Mouse (Mus musculus): ENCODE results near the gene Dbx1. TPM values are rescaled to one million over a fixed set of nuclear protein-coding genes. Genes with fewer than 3 reads are reported as not detected.

The Dbx1 gene
- total RNA-seq (2017) = not detected in 2 replicates

DNA sequence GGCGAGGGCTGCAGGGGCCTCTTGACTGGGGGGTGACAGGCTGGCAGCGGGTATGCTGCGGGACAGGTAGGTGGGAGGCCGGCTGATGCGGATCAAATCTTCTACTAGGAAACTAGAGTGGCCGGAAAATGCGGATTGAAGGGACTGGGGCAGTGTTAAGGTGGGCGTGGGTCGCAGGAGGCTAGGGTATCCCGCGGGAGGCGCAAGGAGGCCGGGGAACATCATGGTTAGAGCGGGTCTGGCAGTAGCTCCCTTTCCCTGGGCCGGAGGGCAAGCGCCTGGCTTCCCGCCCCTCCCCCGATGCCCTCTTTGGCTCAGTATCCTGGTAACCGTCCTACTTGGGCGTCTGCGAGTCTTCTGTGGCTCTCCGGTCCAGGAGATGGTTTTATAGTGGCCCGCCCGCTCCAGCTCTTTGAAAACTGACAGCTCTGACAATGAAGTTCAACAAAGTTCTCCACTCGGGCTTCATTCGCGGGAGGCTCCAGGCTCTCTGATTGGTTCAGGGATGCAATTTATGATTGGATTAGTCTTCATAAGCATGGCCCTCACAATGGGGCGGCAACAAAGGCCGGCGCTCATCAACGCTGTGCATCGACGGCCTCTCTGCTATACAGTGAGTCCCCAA lies at the start of gene Dbx1:
Gene Dbx1 (minus strand): TSS at position 359 of the 625 bp plus-strand sequence.
- no peak for ATAC-seq (ENCODE audit: extremely low read depth, insufficient number of reproducible peaks, low FRiP score, poor library complexity, severe bottlenecking)

DNA sequence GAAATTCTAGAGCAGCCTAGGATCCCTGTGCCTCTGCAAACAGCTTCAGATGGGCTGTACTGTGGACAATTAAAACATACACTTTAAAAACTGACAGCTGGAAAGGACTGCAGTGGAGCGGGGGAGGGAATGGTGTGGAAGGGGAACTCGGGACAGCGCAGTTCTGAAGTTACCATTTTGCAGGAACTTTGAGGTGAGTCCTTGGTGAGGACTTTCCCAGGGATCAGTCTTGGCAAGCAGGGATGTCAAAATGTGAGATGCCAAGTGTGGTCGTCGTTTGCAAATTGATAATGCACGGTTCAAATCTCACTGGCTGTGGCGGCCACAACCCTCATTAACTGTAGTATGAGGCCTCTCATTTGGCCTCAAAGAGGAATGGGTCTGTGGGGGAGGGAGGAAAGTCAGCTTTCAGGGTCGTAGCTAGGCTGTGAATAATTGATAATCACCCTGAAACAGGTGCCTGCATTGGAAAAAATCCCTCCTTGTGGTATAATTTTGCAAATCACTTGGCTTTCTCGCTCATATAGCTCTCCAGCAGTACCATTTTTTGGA lies 42.3 kb upstream of the Dbx1 start:
- no peak for ATAC-seq (ENCODE audit: extremely low read depth, insufficient number of reproducible peaks, low FRiP score, poor library complexity, severe bottlenecking)

DNA sequence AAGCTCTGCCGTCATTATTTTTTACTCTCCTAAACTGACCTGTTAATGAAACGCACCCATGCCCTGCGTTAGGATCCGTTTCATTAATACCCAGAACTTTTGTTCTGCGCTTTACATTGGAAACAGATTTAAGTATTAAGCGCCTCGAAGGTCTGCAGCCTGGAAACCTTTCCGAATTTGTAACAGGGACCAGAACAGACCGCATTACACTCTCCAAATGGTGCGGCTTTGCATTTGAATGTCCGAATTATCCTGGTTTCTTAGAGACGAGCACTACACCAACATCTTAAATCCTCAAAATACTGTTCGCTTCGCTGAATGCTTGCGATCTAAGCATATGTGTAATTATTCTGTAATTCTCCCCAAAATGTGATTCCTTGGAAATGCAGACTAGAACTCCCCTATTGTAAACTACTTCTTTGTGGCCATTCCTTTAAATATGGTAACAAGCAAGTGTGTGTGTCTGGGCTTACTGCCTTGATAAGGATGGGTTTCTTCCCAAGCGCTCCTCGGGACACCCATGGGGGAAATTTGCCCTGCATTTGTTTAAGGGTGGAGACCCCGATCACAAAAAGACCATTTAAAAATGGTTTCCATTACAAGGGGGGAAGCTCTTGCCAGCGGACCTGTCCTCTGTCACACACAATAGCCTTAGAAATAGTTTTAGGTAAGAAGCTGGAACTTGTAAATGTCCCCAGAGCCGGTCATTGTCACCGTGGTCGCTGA lies 41.6 kb upstream of the Dbx1 start:
- no peak for ATAC-seq (ENCODE audit: extremely low read depth, insufficient number of reproducible peaks, low FRiP score, poor library complexity, severe bottlenecking)

DNA sequence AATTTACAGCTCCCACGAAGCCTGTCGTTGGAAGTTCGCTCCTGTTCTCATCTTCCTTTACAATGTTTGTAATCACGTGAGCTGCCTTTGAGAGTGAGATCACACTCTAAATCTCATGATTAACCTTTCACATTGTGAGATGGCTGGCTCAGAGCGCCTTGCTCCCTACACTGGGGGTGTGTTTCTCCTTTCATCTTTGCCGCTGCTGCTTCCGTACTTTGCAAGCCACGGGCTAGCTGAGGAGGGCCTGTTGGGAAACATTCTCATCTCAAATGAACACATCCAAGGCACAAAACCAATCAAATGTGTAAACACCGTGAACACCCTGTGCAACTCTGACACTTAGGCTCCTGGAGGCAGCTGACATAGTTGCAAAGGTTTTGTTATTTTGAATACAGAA lies 40.5 kb upstream of the Dbx1 start:
- no peak for ATAC-seq (ENCODE audit: extremely low read depth, insufficient number of reproducible peaks, low FRiP score, poor library complexity, severe bottlenecking)

DNA sequence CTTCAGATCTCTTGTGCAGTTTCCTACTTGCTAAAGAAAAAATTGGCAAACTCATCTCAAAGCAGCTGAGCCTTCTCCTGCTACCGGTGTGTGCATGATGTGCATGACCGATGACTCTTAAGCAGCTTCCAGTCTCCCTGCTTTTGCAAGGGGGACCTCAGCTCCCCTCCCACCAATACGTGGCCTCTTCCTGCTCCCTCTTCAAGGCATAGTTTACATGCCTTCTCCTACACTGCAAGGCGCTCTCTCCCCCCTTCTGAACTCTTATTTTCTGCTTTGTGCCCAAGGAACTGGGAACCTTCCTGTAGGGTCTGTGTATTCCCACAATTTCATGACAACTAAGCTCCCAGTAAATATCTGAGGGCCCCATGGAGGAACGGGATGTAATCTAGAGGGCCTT lies 40.0 kb upstream of the Dbx1 start:
- ATAC-seq (ENCODE audit: extremely low read depth, insufficient number of reproducible peaks, low FRiP score, poor library complexity, severe bottlenecking) = no peak

DNA sequence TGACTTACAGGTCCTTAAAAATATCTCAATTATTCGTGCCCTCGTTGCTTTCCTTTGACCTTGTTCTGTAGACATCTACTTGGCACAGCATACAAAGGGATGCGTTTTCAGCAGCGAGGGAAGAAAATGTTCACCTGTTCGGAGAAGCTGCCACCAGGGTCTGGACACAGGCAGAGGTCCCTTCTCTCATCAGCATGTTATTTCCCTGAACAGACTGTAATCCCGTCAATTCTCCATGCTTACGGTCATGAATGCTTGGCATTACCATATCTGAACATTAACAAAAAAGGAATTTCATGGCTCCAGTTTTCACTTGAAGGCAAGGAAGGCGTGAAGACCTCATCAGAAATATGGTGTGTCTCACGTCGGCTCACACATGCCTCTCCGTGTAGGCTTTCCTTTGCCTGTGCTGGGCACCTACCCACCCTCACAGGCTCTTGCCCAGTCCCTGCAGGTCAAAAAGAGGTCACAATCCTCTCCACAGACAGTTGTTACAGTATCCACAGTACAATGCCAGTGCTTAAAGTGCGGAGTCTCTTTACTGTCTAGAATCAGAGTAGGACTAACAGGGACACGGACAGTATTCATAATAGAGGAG lies 31.7 kb upstream of the Dbx1 start:
- no peak for ATAC-seq (ENCODE audit: extremely low read depth, insufficient number of reproducible peaks, low FRiP score, poor library complexity, severe bottlenecking)

DNA sequence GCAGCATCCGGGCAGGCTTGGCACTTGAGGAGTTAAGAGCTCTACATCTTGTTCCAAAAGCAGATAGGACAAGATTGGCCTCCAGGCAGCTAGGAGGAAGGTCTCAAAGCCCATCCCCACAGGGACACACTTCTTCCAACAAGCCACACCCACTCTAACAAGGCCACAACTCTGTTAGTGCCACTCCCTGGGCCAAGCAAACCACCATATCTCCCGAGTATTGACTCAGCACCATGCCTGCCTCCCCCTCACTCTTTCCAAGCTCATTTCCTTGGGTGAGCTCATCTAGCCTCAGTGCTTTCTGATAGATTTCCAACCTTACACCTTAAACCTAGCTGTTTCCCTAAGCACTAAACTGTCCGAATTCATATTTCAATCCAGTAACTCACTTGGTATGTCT lies 26.9 kb upstream of the Dbx1 start:
- no peak for ATAC-seq (ENCODE audit: extremely low read depth, insufficient number of reproducible peaks, low FRiP score, poor library complexity, severe bottlenecking)

DNA sequence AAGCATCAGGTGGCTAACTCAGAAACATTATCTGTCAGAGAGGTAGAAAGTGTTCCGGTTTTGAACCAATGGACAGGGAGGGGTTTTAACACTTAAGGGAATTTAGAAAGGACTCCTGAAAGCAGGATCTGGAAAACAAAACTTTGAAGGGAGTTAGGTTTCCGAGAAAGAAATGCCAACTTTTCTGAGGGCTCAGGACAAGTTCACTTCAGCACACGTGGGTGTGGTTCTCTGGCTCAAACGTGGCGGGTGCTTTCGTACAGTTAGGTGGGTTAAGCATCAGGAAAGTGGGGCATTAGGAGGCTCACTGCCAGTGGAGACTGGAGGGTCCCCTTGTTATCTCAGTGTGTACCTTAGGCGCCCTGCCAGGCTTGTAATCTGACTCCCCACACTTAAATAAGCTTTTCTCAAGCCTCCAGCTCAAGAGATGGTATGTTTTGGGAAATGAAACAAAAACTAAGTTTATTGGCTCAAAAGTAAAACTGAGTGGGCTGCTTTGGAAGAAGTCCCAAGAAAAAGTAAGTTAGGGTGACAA lies 25.9 kb upstream of the Dbx1 start:
- ATAC-seq (ENCODE audit: extremely low read depth, insufficient number of reproducible peaks, low FRiP score, poor library complexity, severe bottlenecking) = no peak

DNA sequence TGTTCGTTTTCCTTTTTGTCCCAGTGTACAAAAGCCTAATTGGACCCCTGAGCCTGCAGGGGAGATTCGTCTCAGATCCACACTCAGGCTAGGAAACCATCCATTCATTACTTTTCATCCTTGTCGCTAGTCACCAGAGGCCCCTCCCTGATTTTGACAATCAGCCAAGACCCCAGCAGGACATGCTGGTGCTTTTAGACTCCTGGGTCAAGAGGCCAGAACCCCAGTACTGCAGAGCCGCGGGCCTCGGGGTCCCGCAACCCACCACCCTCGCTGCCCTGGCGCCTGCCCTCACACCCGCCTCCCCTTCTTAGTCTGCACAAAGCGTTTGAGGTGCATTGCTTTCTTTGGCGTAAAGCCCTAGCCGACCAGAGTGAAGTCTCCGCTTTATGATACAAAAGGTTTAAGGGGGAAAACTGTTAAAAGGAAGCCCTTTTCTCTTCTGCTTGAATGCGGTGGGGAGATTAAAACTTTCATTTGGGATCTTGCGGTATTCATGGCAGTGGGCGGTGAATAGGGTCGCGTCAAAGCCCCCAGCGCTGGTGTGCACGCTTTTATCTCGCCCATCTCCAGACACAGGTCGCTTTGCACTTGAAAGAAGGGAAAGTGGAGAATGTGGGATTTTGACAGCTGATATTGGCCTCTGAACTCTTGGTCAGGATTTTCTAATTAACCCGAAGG lies 25.3 kb upstream of the Dbx1 start:
- ATAC-seq (ENCODE audit: extremely low read depth, insufficient number of reproducible peaks, low FRiP score, poor library complexity, severe bottlenecking) = no peak

DNA sequence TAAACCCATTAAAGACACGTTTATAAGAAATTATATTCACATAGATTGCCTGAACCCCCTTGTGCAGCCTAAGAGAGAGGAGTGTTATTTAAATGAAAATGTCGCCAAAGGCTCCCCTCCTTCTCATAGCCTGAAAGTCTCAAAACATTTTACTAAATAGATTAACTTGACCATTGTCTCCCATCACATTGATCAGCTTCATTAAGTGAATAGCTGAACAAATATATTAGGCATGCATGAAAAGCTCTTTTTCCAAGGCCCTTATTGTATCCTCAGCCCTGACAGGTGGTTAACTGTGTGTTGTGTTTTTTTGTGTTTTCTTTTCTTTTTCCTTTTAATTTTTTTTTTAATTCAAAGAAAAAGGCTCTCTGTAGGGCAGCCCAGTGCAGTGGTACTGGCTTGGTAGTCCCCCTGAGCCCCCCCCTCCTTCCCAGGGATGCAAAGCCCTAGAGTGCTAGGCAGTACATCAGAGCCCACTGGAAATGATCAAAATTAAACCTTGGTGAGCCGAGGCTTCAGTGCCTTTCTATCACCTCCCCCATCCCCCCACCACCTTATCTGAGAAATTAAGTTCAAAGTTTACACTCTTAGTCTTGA lies 4.2 kb upstream of the Dbx1 start:
- ATAC-seq (ENCODE audit: extremely low read depth, insufficient number of reproducible peaks, low FRiP score, poor library complexity, severe bottlenecking) = no peak

DNA sequence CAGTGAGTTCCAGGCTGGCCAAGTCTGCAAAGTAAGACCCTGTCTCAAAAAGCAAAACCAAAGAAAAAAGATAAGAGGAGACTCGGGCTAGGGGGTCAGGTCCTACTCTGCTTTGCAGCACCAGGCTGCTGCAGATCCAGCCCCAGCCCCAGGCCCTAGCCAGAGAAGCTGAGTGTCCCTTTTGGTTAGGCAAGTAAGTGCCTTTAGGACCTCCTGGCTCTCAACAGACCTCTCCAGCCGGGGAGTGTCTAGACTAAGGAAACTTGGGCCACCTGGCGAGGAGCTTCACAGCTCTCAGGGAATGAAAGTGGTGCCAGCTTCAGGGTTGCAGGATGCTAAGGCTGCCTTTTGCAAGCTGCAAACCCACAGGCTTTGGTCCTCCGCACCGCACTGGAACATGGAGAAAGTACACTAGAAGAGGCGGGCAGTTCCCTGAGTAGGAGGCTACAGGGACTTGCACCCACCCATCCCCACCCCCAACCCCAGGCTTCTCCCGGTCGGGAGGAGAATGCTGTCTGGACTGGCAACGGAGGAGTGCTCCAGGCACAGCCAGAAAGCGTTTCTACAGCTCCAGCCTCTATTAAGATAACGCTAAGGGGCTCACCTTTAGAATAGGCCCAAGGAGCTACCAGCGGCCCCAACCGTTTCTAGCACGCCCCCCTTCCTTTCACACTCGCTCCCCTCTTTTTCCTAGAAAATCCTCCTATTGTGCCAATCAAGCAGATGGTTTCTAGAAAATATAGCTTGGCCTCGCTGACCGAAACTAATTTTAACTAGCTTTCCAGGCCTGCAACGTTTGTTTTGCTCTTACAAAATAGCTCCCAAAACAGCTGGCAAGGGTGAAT lies 3.4 kb upstream of the Dbx1 start:
- no peak for ATAC-seq (ENCODE audit: extremely low read depth, insufficient number of reproducible peaks, low FRiP score, poor library complexity, severe bottlenecking)

DNA sequence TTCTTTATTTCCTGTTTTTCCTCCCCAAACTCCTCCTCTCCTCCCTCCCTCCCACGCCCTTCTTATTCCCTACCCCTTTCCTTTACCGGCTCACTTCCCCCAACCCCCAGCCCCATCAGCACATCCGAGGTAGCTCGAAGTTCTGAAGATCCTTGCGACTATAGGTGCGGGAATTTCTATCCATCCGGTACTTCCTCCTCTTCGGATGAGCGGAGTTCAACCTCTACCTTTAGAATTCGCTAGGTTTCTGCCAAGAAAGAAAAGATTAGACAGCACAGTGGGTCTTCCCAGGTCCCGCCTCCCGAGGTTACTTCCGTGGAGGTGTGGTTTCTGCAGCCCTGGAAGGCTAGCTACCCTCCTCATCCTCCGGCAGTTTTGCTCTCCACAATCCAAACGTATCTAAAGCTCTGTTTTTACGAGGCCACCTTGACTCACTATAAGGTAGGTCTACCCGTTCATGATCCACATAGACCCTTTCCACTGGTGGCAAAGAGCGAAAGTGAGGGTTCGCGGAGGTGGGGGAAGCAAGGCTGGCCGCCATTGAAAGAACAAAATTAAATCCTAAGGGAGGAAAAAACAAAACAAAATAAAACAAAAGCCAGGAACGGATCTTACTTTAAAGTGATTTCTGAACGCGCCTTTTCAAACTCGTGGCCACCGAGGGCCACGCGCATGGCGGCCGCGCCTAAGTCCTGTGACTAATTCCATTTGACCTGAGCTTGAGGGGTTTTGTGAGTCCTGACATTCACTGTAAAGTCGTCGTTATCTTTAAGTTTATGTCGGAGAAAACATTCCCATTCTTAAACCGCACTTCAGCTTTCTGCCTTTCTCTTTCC lies 2.5 kb upstream of the Dbx1 start:
- no peak for ATAC-seq (ENCODE audit: extremely low read depth, insufficient number of reproducible peaks, low FRiP score, poor library complexity, severe bottlenecking)

DNA sequence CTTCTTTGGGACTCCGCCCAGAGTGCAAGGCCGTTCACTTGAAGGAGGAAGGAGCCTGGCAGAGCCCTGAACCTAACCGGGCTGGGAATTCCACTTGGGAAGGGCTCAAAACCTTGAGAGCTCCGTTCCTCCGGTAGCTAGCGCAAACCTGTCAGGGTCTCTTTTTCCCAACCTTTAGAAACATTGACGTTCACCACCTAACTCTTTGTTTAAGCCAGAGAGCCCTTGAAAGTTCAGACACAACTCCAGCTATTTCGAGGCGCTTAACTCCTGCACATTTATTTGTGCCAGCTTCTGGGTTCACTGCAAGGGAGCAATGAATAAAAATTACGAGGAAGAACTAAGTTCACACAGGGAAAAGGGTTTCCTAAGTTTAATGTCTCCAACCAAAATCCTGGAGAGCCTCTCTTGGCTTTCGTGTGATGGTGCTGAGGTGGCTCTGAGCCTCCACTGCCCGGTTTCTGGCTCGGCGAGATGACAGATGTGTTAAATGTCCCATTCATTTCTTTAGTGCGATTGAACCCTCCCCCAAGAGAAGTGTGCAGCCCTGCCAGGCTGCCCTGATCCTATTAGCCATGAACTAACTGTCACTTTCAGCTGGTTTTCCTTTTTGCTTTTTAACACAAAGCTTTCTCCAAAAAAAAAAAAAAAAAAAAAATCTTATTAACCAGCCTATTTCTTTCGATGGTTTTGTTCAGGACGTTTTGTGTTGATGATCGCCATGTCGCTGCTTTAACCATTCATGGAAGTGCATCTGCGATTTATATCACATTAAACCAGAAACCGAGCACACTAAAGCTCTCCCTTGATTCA lies 1.4 kb upstream of the Dbx1 start:
- no peak for ATAC-seq (ENCODE audit: extremely low read depth, insufficient number of reproducible peaks, low FRiP score, poor library complexity, severe bottlenecking)

DNA sequence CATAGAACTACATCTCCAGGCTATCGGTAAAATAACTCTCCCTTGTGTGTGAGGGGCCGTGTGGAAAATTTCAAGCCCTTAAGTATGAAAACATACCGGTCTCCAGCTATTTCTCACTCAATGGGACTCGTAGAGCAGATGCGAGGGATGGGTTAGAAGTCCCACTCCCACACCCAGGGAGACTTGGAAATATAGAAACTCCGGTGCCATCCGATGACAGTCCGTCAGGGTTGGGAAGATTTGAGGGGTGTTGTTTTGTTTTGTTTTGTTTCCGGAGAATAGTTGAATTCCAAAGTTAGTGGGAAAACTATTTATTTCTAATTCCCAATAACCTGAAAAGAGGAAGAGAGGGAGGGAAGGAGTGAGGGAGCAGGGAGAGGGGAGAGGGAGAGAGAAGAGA lies 632 bp upstream of the Dbx1 start:
- ATAC-seq (ENCODE audit: extremely low read depth, insufficient number of reproducible peaks, low FRiP score, poor library complexity, severe bottlenecking) = no peak

DNA sequence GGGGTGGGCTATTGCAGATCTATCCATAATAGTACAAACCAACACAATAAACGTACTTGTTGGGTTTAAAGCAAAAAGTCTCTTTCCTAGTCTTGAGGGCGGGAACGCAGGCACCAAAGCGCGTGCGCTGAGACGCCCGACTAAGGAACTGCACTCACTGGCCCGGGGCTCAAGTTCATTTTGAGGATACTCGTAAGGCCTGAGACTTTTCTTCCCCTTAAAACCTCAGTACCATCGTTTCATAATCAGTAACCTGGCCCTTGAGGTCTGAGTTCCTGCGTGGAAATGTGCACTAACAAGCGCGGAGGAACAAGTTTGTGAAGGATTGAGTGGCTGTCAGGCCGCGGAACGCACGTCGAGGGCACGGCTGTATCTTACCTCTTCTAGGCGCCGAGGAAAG lies 678 bp downstream of the Dbx1 start:
- ATAC-seq (ENCODE audit: extremely low read depth, insufficient number of reproducible peaks, low FRiP score, poor library complexity, severe bottlenecking) = no peak

DNA sequence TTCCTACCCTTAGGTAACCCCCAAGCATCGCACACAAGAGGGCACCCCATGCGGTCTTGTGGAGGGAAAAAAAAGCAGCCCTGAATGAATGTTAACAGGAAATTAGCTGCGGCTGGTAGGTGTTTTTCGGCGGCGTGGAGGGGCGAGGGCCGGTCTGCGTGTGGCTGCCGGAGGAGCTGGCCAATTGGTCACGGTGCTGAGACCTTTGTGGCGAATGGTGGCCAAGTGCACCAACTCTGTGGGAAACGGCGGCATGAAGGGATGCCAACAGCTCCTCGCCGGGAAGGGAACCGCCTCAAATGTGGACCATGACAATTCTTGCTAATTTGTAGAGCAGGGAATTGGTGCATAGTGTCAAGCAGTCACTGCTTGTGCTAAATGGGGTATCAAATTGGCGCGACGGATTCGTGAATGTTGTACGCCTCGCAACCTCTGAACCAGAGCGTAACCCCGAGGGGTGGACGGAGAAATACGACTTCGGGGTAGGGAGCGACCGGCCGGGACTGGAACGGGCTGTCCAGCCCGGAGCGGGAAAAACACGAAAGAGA lies 1.5 kb downstream of the Dbx1 start:
- no peak for ATAC-seq (ENCODE audit: extremely low read depth, insufficient number of reproducible peaks, low FRiP score, poor library complexity, severe bottlenecking)
